ENCODE assay signal across 7 mouse cellular contexts in the genomic region with DNA sequence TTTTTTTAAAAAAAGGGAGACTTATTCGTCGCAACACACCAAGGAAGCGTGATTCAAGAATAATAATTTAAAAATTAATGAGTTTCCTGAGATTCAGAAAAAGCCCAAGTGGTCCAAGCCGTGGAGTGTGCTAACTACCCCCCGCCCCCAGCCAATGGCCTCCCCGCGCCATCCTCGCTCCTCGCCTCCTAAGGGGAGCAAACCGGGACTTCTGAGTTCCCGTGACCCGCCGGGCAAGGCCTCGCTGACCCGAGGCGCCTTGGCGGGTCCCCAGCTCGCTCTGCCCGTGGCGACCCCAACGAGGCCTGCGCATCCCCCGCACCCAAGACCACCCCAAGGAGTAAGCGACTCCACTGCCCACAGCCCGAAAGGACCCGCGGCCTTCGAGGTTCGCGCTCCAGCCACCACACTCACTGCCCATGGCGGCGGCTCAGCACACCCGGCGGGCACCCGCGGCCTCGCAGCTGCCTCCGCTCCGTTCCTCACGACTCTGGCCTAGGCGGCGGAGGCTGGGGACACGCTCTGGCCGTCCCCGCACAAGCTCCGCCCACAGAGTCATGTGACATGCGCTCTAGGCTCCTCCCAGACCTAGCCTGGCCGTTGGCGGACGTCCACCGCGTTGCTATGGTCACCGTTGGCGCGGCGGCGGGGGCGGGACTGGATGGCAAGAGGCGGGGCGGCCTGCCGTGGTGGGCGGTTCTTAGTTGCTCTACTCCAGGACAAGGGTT. TPM values are rescaled to one million over a fixed set of nuclear protein-coding genes. Genes with fewer than 3 reads are reported as not detected.
DNase-seq lines count a peak whose midpoint lies in the region; ATAC-seq lines count a peak whose summit lies in the region.

Sec61a2 (minus strand) TSS at position 590 of the 728 bp plus-strand sequence.

- no peaks in the 10 kb centered on the region for H3K9me3 ChIP-seq in embryonic facial prominence, embryonic 12.5 days
- no peaks in the 10 kb centered on the region for H3K9me3 ChIP-seq in limb, embryonic 11.5 days (ENCODE audit: control insufficient read depth, low read length)
- no peaks in the 10 kb centered on the region for H3K9me3 ChIP-seq in midbrain, embryonic 14.5 days (ENCODE audit: control insufficient read depth, low read length)

- ATAC-seq in embryonic facial prominence, embryonic 12.5 days (ENCODE audit: insufficient number of reproducible peaks, insufficient read depth, low FRiP score, low TSS enrichment): peak; percentile 97
- peak; percentile 100 for ATAC-seq in limb, embryonic 11.5 days (ENCODE audit: insufficient number of reproducible peaks, low FRiP score, low TSS enrichment, low read depth)
- ATAC-seq in midbrain, embryonic 14.5 days (ENCODE audit: low FRiP score, low TSS enrichment): peak; percentile 100

- peak within 1 kb of the TSS; percentile 57 for H3K4me2 ChIP-seq in embryonic facial prominence, embryonic 12.5 days (replicated peaks)
- peak within 1 kb of the TSS; percentile 33 for H3K4me2 ChIP-seq in limb, embryonic 11.5 days (ENCODE audit: low read depth, severe bottlenecking)
- peak within 1 kb of the TSS; percentile 64 for H3K4me2 ChIP-seq in midbrain, embryonic 14.5 days (ENCODE audit: low read length)

- H3K9ac ChIP-seq in embryonic facial prominence, embryonic 12.5 days: peak within 1 kb of the TSS; percentile 91
- H3K9ac ChIP-seq in limb, embryonic 11.5 days (ENCODE audit: low read length): peak within 1 kb of the TSS; percentile 84
- peak within 1 kb of the TSS; percentile 84 for H3K9ac ChIP-seq in midbrain, embryonic 14.5 days (replicated peaks; ENCODE audit: low read length)

- DNase-seq in adrenal gland, postnatal 25 days: peak; percentile 100
- peak; percentile 99 for DNase-seq in heart, adult 11 months
- peak; percentile 99 for DNase-seq in kidney, adult 18-20 months
- peak; percentile 99 for DNase-seq in limb, embryonic 11.5 days (ENCODE audit: low spot score)
- DNase-seq in midbrain, embryonic 14.5 days: peak; percentile 99
- peak; percentile 98 to 99 for DNase-seq in spleen, adult 18-20 months

- H3K27ac ChIP-seq in embryonic facial prominence, embryonic 12.5 days: peak within 1 kb of the TSS; percentile 80
- peak within 1 kb of the TSS; percentile 57; the same call in 1 of the 2 replicates for H3K27ac ChIP-seq in limb, embryonic 11.5 days (replicated peaks; ENCODE audit: low read depth, low read length)
- peak within 1 kb of the TSS; percentile 82 for H3K27ac ChIP-seq in midbrain, embryonic 14.5 days (replicated peaks; ENCODE audit: low read depth, low read length)

- H3K36me3 ChIP-seq in embryonic facial prominence, embryonic 12.5 days: peaks cover 27% of the 10 kb centered on the region
- no peaks in the 10 kb centered on the region for H3K36me3 ChIP-seq in limb, embryonic 11.5 days (ENCODE audit: control insufficient read depth, insufficient read depth, low read length)
- peaks cover 32% of the 10 kb centered on the region for H3K36me3 ChIP-seq in midbrain, embryonic 14.5 days (ENCODE audit: control insufficient read depth, insufficient read depth, low read length)

- under 1% methylated on average over 62 of the region's 62 CpGs for WGBS in embryonic facial prominence, embryonic 12.5 days
- WGBS in limb, embryonic 11.5 days: under 1% methylated on average over 62 of the region's 62 CpGs
- WGBS in midbrain, embryonic 14.5 days: under 1% methylated on average over 62 of the region's 62 CpGs

- no peaks in the 10 kb centered on the region for H3K27me3 ChIP-seq in embryonic facial prominence, embryonic 12.5 days
- H3K27me3 ChIP-seq in limb, embryonic 11.5 days (ENCODE audit: control insufficient read depth, insufficient read depth, low read length): no peaks in the 10 kb centered on the region
- no peaks in the 10 kb centered on the region for H3K27me3 ChIP-seq in midbrain, embryonic 14.5 days (ENCODE audit: control insufficient read depth, insufficient read depth, low read length)

- H3K4me3 ChIP-seq in embryonic facial prominence, embryonic 12.5 days: peak within 1 kb of the TSS; percentile 90
- peak within 1 kb of the TSS; percentile 76 for H3K4me3 ChIP-seq in limb, embryonic 11.5 days (ENCODE audit: low read depth, low read length)
- H3K4me3 ChIP-seq in midbrain, embryonic 14.5 days (replicated peaks; ENCODE audit: low read depth, low read length): peak within 1 kb of the TSS; percentile 81

- H3K4me1 ChIP-seq in embryonic facial prominence, embryonic 12.5 days: peaks cover 3% of the 10 kb centered on the region; the same call in 1 of the 2 replicates
- peaks cover 3% of the 10 kb centered on the region; the same call in 1 of the 2 replicates for H3K4me1 ChIP-seq in limb, embryonic 11.5 days (ENCODE audit: control insufficient read depth, insufficient read depth, low read length)
- no peaks in the 10 kb centered on the region; the same call in 1 of the 2 replicates for H3K4me1 ChIP-seq in midbrain, embryonic 14.5 days (ENCODE audit: control insufficient read depth, insufficient read depth, low read length)

RNA-seq across cellular contexts. Expression of gene Sec61a2, which starts in this region (rescaled TPM):
- total RNA-seq in adrenal gland, postnatal 25 days (2021): 41.2 and 55.9 TPM in 2 replicates
- 105 and 111 TPM in 2 replicates for polyA plus RNA-seq in embryonic facial prominence, embryonic 12.5 days (2016; fragmentation: Nextera tagmentation; extraction: Ambion mirVana)
- polyA plus RNA-seq in limb, embryonic 11.5 days (2014; fragmentation: Nextera tagmentation; extraction: Ambion mirVana): 81.9 and 87.1 TPM in 2 replicates
- polyA plus RNA-seq in midbrain, embryonic 14.5 days (2014; fragmentation: Nextera tagmentation; extraction: Ambion mirVana): 96.0 and 102 TPM in 2 replicates

Comparison
In these comparisons a context has a peak if more than half of its experiments do, and no peak if none do; other contexts are left out.
1. Peak in every context shown above with its lines: DNase-seq, ATAC-seq, H3K4me3 ChIP-seq and H3K27ac ChIP-seq.